Mouse (Mus musculus) midbrain, postnatal 0 days (tissue): ENCODE data around the gene Mcts1. TPM values are rescaled to one million over a fixed set of nuclear protein-coding genes. Genes with fewer than 3 reads are reported as not detected.

ENCODE experiments used
- ATAC-seq: fragments of 200-750 bp; cut with Nextera tagmentation; 2 replicates; pipeline ENCODE4 v1.8.0; 2017; ENCODE audit warnings: moderate number of reproducible peaks, mild to moderate bottlenecking, moderate TSS enrichment, moderate library complexity; ENCODE audit not compliant: low FRiP score
- DNase-seq: peaks from one replicate; pipeline ENCODE4 v3.0.0-alpha.2; 2015; ENCODE audit warnings: low spot score
- H3K27ac ChIP-seq: fragments of 300-500 bp; sonication (generic); 2 replicates; pipeline ENCODE4 v1.5.1; 2014; ENCODE audit warnings: low read depth, mild to moderate bottlenecking, low read length, mixed read lengths
- H3K27me3 ChIP-seq: fragments of 300-500 bp; sonication (generic); 2 replicates; pipeline ENCODE4 v1.6.1; 2014; ENCODE audit warnings: low read length, control low read depth, mixed read lengths; ENCODE audit not compliant: insufficient read depth
- H3K36me3 ChIP-seq: fragments of 300-500 bp; sonication (generic); 2 replicates; pipeline ENCODE4 v1.6.1; 2014; ENCODE audit warnings: low read length, control low read depth, mixed read lengths; ENCODE audit not compliant: insufficient read depth
- H3K4me1 ChIP-seq: fragments of 300-500 bp; sonication (generic); 2 replicates; pipeline ENCODE4 v1.6.1; 2014; ENCODE audit warnings: mild to moderate bottlenecking, control low read depth, antibody characterized with exemption, low read length, mixed read lengths; ENCODE audit not compliant: insufficient read depth
- H3K4me2 ChIP-seq: fragments of 300-500 bp; sonication (generic); 2 replicates; pipeline ENCODE4 v1.6.1; 2014; ENCODE audit warnings: low read depth, mild to moderate bottlenecking, low read length, mixed read lengths; ENCODE audit not compliant: poor library complexity, severe bottlenecking
- H3K4me3 ChIP-seq: fragments of 300-500 bp; sonication (generic); 2 replicates; pipeline ENCODE4 v1.5.1; 2014; ENCODE audit warnings: low read depth, mild to moderate bottlenecking, low read length, moderate library complexity
- H3K9ac ChIP-seq: fragments of 300-500 bp; sonication (generic); replicated peaks from 2 replicates; pipeline ENCODE4 v1.6.1; 2014; ENCODE audit warnings: mild to moderate bottlenecking, low read length, moderate library complexity, mixed read lengths; ENCODE audit not compliant: poor library complexity, severe bottlenecking
- H3K9me3 ChIP-seq: fragments of 300-500 bp; sonication (generic); 2 replicates; pipeline ENCODE4 v1.6.1; 2016; ENCODE audit warnings: low read length, control low read depth
- CTCF ChIP-seq: IDR thresholded peaks from 2 replicates; pipeline ENCODE4 v1.5.1; 2016; ENCODE audit warnings: antibody characterized with exemption, mild to moderate bottlenecking
- WGBS: fragments of 180-500 bp; shearing (Covaris S2); extraction: QIAGEN DNeasy Blood & Tissue Kit; methylation state at CpG from one replicate; pipeline ENCODE4 v1.1.7; 2014; 5-methylcytosine and 5-hydroxymethylcytosine counted together
- polyA plus RNA-seq: library from polyadenylated mRNA; unstranded; fragments of >200 nt; fragmentation: Nextera tagmentation; extraction: Ambion mirVana; gene quantifications from 2 replicates; pipeline ENCODE4 v1.2.1, GENCODE M21; 2015
- total RNA-seq: library from RNA; depleted of rRNA; stranded (reverse); fragments of >200 nt; gene quantifications from 2 replicates; pipeline ENCODE4 v1.2.3, GENCODE M21; 2014; rRNA removed

Gene Mcts1
- total and polyA plus RNA-seq, 2 experiments from 2014 or later, result 61.8 to 173 TPM

GRCm38 (mm10) chrX:38650404-38651039 is 50.1 kb downstream of the Mcts1 start:
- Histone ChIP-seq H3K4me3 (no peak overlapping the region), H3K9me3 (no peaks in the 10 kb centered on the region), H3K27ac (no peak overlapping the region), H3K9ac (no peak overlapping the region), H3K4me1 (no peaks in the 10 kb centered on the region), H3K4me2 (no peak overlapping the region), H3K27me3 (no peaks in the 10 kb centered on the region), H3K36me3 (no peaks in the 10 kb centered on the region)
- TF ChIP-seq CTCF, result peak; percentile 12; the same call in 1 of the 2 replicates
- WGBS, result 67% methylated on average over 9 of the region's 9 CpGs
- no peak for DNase-seq
- ATAC-seq, result no peak

- 44% methylated on average over 5 of the region's 7 CpGs for WGBS
- H3K9me3 ChIP-seq, result no peaks in the 10 kb centered on the region
- no peak overlapping the region for H3K9ac ChIP-seq
- no peaks in the 10 kb centered on the region for H3K27me3 ChIP-seq
- no peak overlapping the region for H3K4me3 ChIP-seq
- H3K4me1 ChIP-seq, result no peaks in the 10 kb centered on the region
- H3K27ac ChIP-seq, result no peak overlapping the region
- DNase-seq (no peak), ATAC-seq (no peak)
- H3K36me3 ChIP-seq, result no peaks in the 10 kb centered on the region
- H3K4me2 ChIP-seq, result no peak overlapping the region
- TF ChIP-seq CTCF, result no peak
Measured at GRCm38 (mm10) chrX:38651167-38651566, 50.8 kb downstream of the Mcts1 start.

GRCm38 (mm10) chrX:38653181-38653580 is 52.8 kb downstream of the Mcts1 start:
- ATAC-seq, result no peak
- DNase-seq, result no peak
- WGBS, result 61% methylated on average over 1 of the region's 1 CpGs

GRCm38 (mm10) chrX:38654681-38655080 is 54.3 kb downstream of the Mcts1 start:
- Histone ChIP-seq H3K27ac (no peak overlapping the region), H3K4me1 (no peaks in the 10 kb centered on the region), H3K36me3 (no peaks in the 10 kb centered on the region), H3K9ac (no peak overlapping the region), H3K9me3 (no peaks in the 10 kb centered on the region), H3K27me3 (no peaks in the 10 kb centered on the region), H3K4me2 (no peak overlapping the region), H3K4me3 (no peak overlapping the region)
- ATAC-seq (no peak), DNase-seq (no peak)
- peak; percentile 45 for TF ChIP-seq CTCF
- 85% methylated on average over 5 of the region's 5 CpGs for WGBS

More at GRCm38 (mm10) chrX:38653181-38653580, 52.8 kb downstream of the Mcts1 start:
- H3K4me1 ChIP-seq, result no peaks in the 10 kb centered on the region
- no peaks in the 10 kb centered on the region for H3K9me3 ChIP-seq
- H3K36me3 ChIP-seq, result no peaks in the 10 kb centered on the region
- no peaks in the 10 kb centered on the region for H3K27me3 ChIP-seq
- H3K4me2 ChIP-seq, result no peak overlapping the region
- 0 out of 2 replicates have a peak, but pooled peaks have one; percentile 16 for TF ChIP-seq CTCF
- no peak overlapping the region for H3K4me3 ChIP-seq
- H3K27ac ChIP-seq, result no peak overlapping the region
- no peak overlapping the region for H3K9ac ChIP-seq

- Histone ChIP-seq H3K36me3 (no peaks in the 10 kb centered on the region), H3K9ac (no peak overlapping the region), H3K27me3 (no peaks in the 10 kb centered on the region), H3K4me1 (no peaks in the 10 kb centered on the region), H3K27ac (no peak overlapping the region), H3K4me3 (no peak overlapping the region), H3K4me2 (no peak overlapping the region), H3K9me3 (no peaks in the 10 kb centered on the region)
- DNase-seq, result peak; percentile 15
- TF ChIP-seq CTCF, result no peak
- 70% methylated on average over 4 of the region's 4 CpGs for WGBS
- ATAC-seq, result no peak
Measured at GRCm38 (mm10) chrX:38656206-38656883, 56.0 kb downstream of the Mcts1 start.

Other genes starting within 250 kb of the Mcts1 start
- gene Lamp2, start 144.1 kb upstream of the Mcts1 start, total RNA-seq, result 55.5 and 66.9 TPM in 2 replicates
- 59.9 and 61.5 TPM in 2 replicates for gene Lamp2, start 144.1 kb upstream of the Mcts1 start, polyA plus RNA-seq
- gene Cul4b, start 24.4 kb upstream of the Mcts1 start, total RNA-seq, result 19.3 and 27.0 TPM in 2 replicates
- gene Cul4b, start 24.4 kb upstream of the Mcts1 start, polyA plus RNA-seq, result 14.4 and 14.6 TPM in 2 replicates
- 12.9 and 15.2 TPM in 2 replicates for gene C1galt1c1, start 34.5 kb downstream of the Mcts1 start, total RNA-seq
- 21.7 and 22.2 TPM in 2 replicates for gene C1galt1c1, start 34.5 kb downstream of the Mcts1 start, polyA plus RNA-seq
- gene 6030498E09Rik, start 172.1 kb downstream of the Mcts1 start, total RNA-seq, result 0.71 TPM in 1 of 2 replicates, not detected in the other
- 0.11 TPM in 1 of 2 replicates, not detected in the other for gene 6030498E09Rik, start 172.1 kb downstream of the Mcts1 start, polyA plus RNA-seq